ENCODE assay signal across 11 mouse cellular contexts in genomic region chr3:82112439-82112838, GRCm38 (mm10). TPM values are rescaled to one million over a fixed set of nuclear protein-coding genes. Genes with fewer than 3 reads are reported as not detected.
DNase-seq lines count a peak whose midpoint lies in the region; ATAC-seq lines count a peak whose summit lies in the region.
"Had no signal": no experiment of that assay in that cellular context is flagged by ENCODE, and none has a peak within 500 bp of the region (broad histone marks: within the 10 kb centered on the region; RNA-seq: fewer than 3 reads in every experiment).

No protein-coding gene starts in this region.

- peak overlapping the region; percentile 16; the same call in 1 of the 2 replicates for H3K9ac ChIP-seq in heart, embryonic 12.5 days
- no peak overlapping the region for H3K9ac ChIP-seq in kidney, embryonic 16.5 days (replicated peaks; ENCODE audit: low read length)
- H3K9ac ChIP-seq in stomach, embryonic 16.5 days (ENCODE audit: low read length), result no peak overlapping the region

- ATAC-seq in heart, embryonic 12.5 days (ENCODE audit: insufficient number of reproducible peaks, low FRiP score), result peak; percentile 84
- ATAC-seq in kidney, embryonic 16.5 days (ENCODE audit: low FRiP score, low TSS enrichment), result peak; percentile 69; the same call in 1 of the 2 replicates
- peak; percentile 50; the same call in 1 of the 2 replicates for ATAC-seq in stomach, embryonic 16.5 days (ENCODE audit: insufficient read depth, low FRiP score)
- ATAC-seq in megakaryocyte progenitor cell, adult 5-6 weeks (replicated peaks; ENCODE audit: poor library complexity), result no peak

- WGBS in heart, embryonic 12.5 days, result 7% methylated on average over 2 of the region's 2 CpGs
- 64% methylated on average over 2 of the region's 2 CpGs for WGBS in kidney, embryonic 16.5 days
- WGBS in stomach, embryonic 16.5 days, result 38% methylated on average over 2 of the region's 2 CpGs

- H3K27me3 ChIP-seq in heart, embryonic 12.5 days (replicated peaks), result no peaks in the 10 kb centered on the region
- H3K27me3 ChIP-seq in kidney, embryonic 16.5 days (ENCODE audit: insufficient read depth, low read length), result no peaks in the 10 kb centered on the region
- H3K27me3 ChIP-seq in stomach, embryonic 16.5 days (ENCODE audit: control insufficient read depth, insufficient read depth, low read length), result no peaks in the 10 kb centered on the region
- H3K27me3 ChIP-seq: CH12.LX had no signal

- H3K4me3 ChIP-seq in heart, embryonic 12.5 days, result no peak overlapping the region
- no peak overlapping the region for H3K4me3 ChIP-seq in kidney, embryonic 16.5 days (ENCODE audit: low read length)
- H3K4me3 ChIP-seq in stomach, embryonic 16.5 days (replicated peaks; ENCODE audit: low read length), result no peak overlapping the region
- H3K4me3 ChIP-seq: midbrain, embryonic 10.5 days had no signal

- peaks cover 15% of the 10 kb centered on the region for H3K4me1 ChIP-seq in heart, embryonic 12.5 days (replicated peaks)
- no peaks in the 10 kb centered on the region; the same call in 1 of the 2 replicates for H3K4me1 ChIP-seq in kidney, embryonic 16.5 days (ENCODE audit: insufficient read depth, low read length)
- H3K4me1 ChIP-seq in stomach, embryonic 16.5 days (ENCODE audit: control insufficient read depth, insufficient read depth, low read length), result no peaks in the 10 kb centered on the region
- H3K4me1 ChIP-seq: midbrain, embryonic 10.5 days had no signal

- intact Hi-C loops in left cerebral cortex, postnatal 4 days (cut with DNase I), result no loop called here
- intact Hi-C loops in left cerebral cortex, postnatal 10 days (cut with DNase I), result no loop called here

- H3K9me3 ChIP-seq in heart, embryonic 12.5 days (replicated peaks), result no peaks in the 10 kb centered on the region
- H3K9me3 ChIP-seq in kidney, embryonic 16.5 days (ENCODE audit: low read length), result no peaks in the 10 kb centered on the region
- H3K9me3 ChIP-seq in stomach, embryonic 16.5 days (replicated peaks; ENCODE audit: control insufficient read depth, low read length), result no peaks in the 10 kb centered on the region
- H3K9me3 ChIP-seq: midbrain, embryonic 10.5 days had no signal

- peaks cover 17% of the 10 kb centered on the region; the same call in 1 of the 2 replicates for H3K36me3 ChIP-seq in heart, embryonic 12.5 days
- H3K36me3 ChIP-seq in kidney, embryonic 16.5 days (ENCODE audit: insufficient read depth, low read length), result 0 out of 2 replicates have a peak, but pooled peaks cover 6% of the 10 kb centered on the region
- H3K36me3 ChIP-seq in stomach, embryonic 16.5 days (ENCODE audit: control insufficient read depth, insufficient read depth, low read length), result no peaks in the 10 kb centered on the region
- H3K36me3 ChIP-seq: midbrain, embryonic 10.5 days had no signal

- H3K27ac ChIP-seq in heart, embryonic 12.5 days (ENCODE audit: poor library complexity, severe bottlenecking), result peak overlapping the region; percentile 85
- H3K27ac ChIP-seq in kidney, embryonic 16.5 days (ENCODE audit: low read length), result peak overlapping the region; percentile 45; the same call in 1 of the 2 replicates
- peak overlapping the region; percentile 25; the same call in 1 of the 2 replicates for H3K27ac ChIP-seq in stomach, embryonic 16.5 days (ENCODE audit: low read length)
- H3K27ac ChIP-seq: midbrain, embryonic 10.5 days had no signal

- DNase-seq in left cerebral cortex, postnatal 4 days, result peak; percentile 2
- DNase-seq in left cerebral cortex, postnatal 10 days (ENCODE audit: extremely low spot score in 1 of 2, low spot score in 2 of 2), result no peak
- DNase-seq in thymus, postnatal 10 days (ENCODE audit: low spot score in 2 of 2), result no peak
- no peak for DNase-seq in layer of hippocampus, postnatal 10 days (ENCODE audit: low spot score in 2 of 2)
- DNase-seq: retina, postnatal 1 day had no signal

- H3K4me2 ChIP-seq in heart, embryonic 12.5 days, result peak overlapping the region; percentile 32
- no peak overlapping the region for H3K4me2 ChIP-seq in kidney, embryonic 16.5 days (replicated peaks; ENCODE audit: low read depth, low read length)
- no peak overlapping the region for H3K4me2 ChIP-seq in stomach, embryonic 16.5 days (ENCODE audit: low read depth, low read length)

RNA-seq across cellular contexts. Expression of gene Gucy1a1, which starts 33.1 kb away (rescaled TPM):
- total RNA-seq in left cerebral cortex, postnatal 4 days (2021), result 100 to 1,000 TPM; 138 to 165 TPM
- total RNA-seq in left cerebral cortex, postnatal 10 days (2021), result 100 to 1,000 TPM in 1 of 2 experiments, 10 to 100 TPM in 1; 96.3 to 108 TPM
- 51.3 and 53.3 TPM in 2 replicates for polyA plus RNA-seq in heart, embryonic 12.5 days (2016; fragmentation: Nextera tagmentation; extraction: Ambion mirVana)
- 77.9 and 78.6 TPM in 2 replicates for polyA plus RNA-seq in kidney, embryonic 16.5 days (2015; fragmentation: Nextera tagmentation; extraction: Ambion mirVana)
- polyA plus RNA-seq in stomach, embryonic 16.5 days (2015; fragmentation: Nextera tagmentation; extraction: Ambion mirVana), result 47.5 and 53.3 TPM in 2 replicates
- 10 to 100 TPM; 37.1 to 37.5 TPM for total RNA-seq in layer of hippocampus, postnatal 10 days (2021)
- 0.17 TPM in 1 of 2 replicates, not detected in the other for total RNA-seq in megakaryocyte progenitor cell, adult 5-6 weeks (2015)
- 4.1 TPM in 1 of 2 replicates, not detected in the other for total RNA-seq in megakaryocyte progenitor cell, adult 5-6 weeks (2017)
- total RNA-seq: CH12.LX had no signal

RNA-seq across cellular contexts. Expression of gene Gucy1b1, which starts 38.0 kb away (rescaled TPM):
- 100 to 1,000 TPM; 143 to 157 TPM for total RNA-seq in left cerebral cortex, postnatal 4 days (2021)
- 100 to 1,000 TPM; 190 to 207 TPM for total RNA-seq in left cerebral cortex, postnatal 10 days (2021)
- polyA plus RNA-seq in heart, embryonic 12.5 days (2016; fragmentation: Nextera tagmentation; extraction: Ambion mirVana), result 61.4 and 62.6 TPM in 2 replicates
- polyA plus RNA-seq in kidney, embryonic 16.5 days (2015; fragmentation: Nextera tagmentation; extraction: Ambion mirVana), result 38.0 and 39.8 TPM in 2 replicates
- polyA plus RNA-seq in stomach, embryonic 16.5 days (2015; fragmentation: Nextera tagmentation; extraction: Ambion mirVana), result 53.1 and 53.9 TPM in 2 replicates
- 100 to 1,000 TPM; 115 to 116 TPM for total RNA-seq in layer of hippocampus, postnatal 10 days (2021)
- total RNA-seq in megakaryocyte progenitor cell, adult 5-6 weeks (2015), result 0.30 TPM in 1 of 2 replicates, not detected in the other
- 0.37 TPM in 1 of 2 replicates, not detected in the other for total RNA-seq in megakaryocyte progenitor cell, adult 5-6 weeks (2017)
- total RNA-seq: CH12.LX had no signal

Comparison
In these comparisons a context has a peak if more than half of its experiments do, and no peak if none do; other contexts are left out.
1. H3K27ac ChIP-seq: peak in every context shown above with its lines; median percentile 85 in heart, embryonic 12.5 days; 45 in kidney, embryonic 16.5 days; 25 in stomach, embryonic 16.5 days.
2. RNA of gene Gucy1a1, which starts 33.1 kb away (total RNA-seq): 138 to 165 TPM in left cerebral cortex, postnatal 4 days, 96.3 to 108 TPM in left cerebral cortex, postnatal 10 days and 37.1 to 37.5 TPM in layer of hippocampus, postnatal 10 days; 0.17 to 4.1 TPM in megakaryocyte progenitor cell, adult 5-6 weeks; every median in the first group is over 4 times any median in the second.
3. RNA of gene Gucy1b1, which starts 38.0 kb away (total RNA-seq): 190 to 207 TPM in left cerebral cortex, postnatal 10 days, 143 to 157 TPM in left cerebral cortex, postnatal 4 days and 115 to 116 TPM in layer of hippocampus, postnatal 10 days; 0.30 to 0.37 TPM in megakaryocyte progenitor cell, adult 5-6 weeks; every median in the first group is over 10 times any median in the second.